Mouse (Mus musculus) CD8-positive naive resting alpha-beta T cell, adult 2 months (primary cell): ENCODE measurements around the gene Tll2.

Experiments used
- DNase-seq, 2 experiments: peaks; one replicate each; pipeline ENCODE4 v3.0.0; 2022; ENCODE audit warnings: low read depth in 2 of 2, low spot score in 2 of 2

Tll2 gene

GRCm38 (mm10) chr19:41160388-41160787, 46.2 kb downstream of the Tll2 start:
- DNase-seq = no peak

- no peak for DNase-seq
Observed at GRCm38 (mm10) chr19:41154681-41155080, 52.0 kb downstream of the Tll2 start.

- DNase-seq = no peak
Observed at GRCm38 (mm10) chr19:41152462-41152861, 54.2 kb downstream of the Tll2 start.

GRCm38 (mm10) chr19:41152016-41152370, 54.6 kb downstream of the Tll2 start:
- DNase-seq = no peak

GRCm38 (mm10) chr19:41151321-41152015, 55.2 kb downstream of the Tll2 start:
- DNase-seq = no peak

- no peak for DNase-seq
Observed at GRCm38 (mm10) chr19:41140961-41141360, 65.7 kb downstream of the Tll2 start.

GRCm38 (mm10) chr19:41139629-41140028, 67.0 kb downstream of the Tll2 start:
- DNase-seq = no peak

GRCm38 (mm10) chr19:41123009-41123408, 83.6 kb downstream of the Tll2 start:
- no peak for DNase-seq

- DNase-seq = no peak
Observed at GRCm38 (mm10) chr19:41119924-41120323, 86.7 kb downstream of the Tll2 start.

- DNase-seq = no peak
Observed at GRCm38 (mm10) chr19:41118346-41118745, 88.3 kb downstream of the Tll2 start.

- DNase-seq = no peak
Observed at GRCm38 (mm10) chr19:41117334-41117733, 89.3 kb downstream of the Tll2 start.

GRCm38 (mm10) chr19:41114611-41115010, 92.0 kb downstream of the Tll2 start:
- no peak for DNase-seq

- DNase-seq = no peak
Observed at GRCm38 (mm10) chr19:41113911-41114531, 92.6 kb downstream of the Tll2 start.

GRCm38 (mm10) chr19:41112609-41113008, 94.0 kb downstream of the Tll2 start:
- DNase-seq = no peak

GRCm38 (mm10) chr19:41109991-41110390, 96.6 kb downstream of the Tll2 start:
- no peak for DNase-seq

- no peak for DNase-seq
Observed at GRCm38 (mm10) chr19:41109496-41109895, 97.1 kb downstream of the Tll2 start.

GRCm38 (mm10) chr19:41108666-41109065, 98.0 kb downstream of the Tll2 start:
- DNase-seq = no peak

- no peak for DNase-seq
Observed at GRCm38 (mm10) chr19:41107530-41107929, 99.1 kb downstream of the Tll2 start.

GRCm38 (mm10) chr19:41104922-41105321, 101.7 kb downstream of the Tll2 start:
- DNase-seq = no peak

- no peak for DNase-seq
Observed at GRCm38 (mm10) chr19:41101390-41101789, 105.2 kb downstream of the Tll2 start.

- no peak for DNase-seq
Observed at GRCm38 (mm10) chr19:41100863-41101262, 105.8 kb downstream of the Tll2 start.

- no peak for DNase-seq
Observed at GRCm38 (mm10) chr19:41097038-41097437, 109.6 kb downstream of the Tll2 start.

- no peak for DNase-seq
Observed at GRCm38 (mm10) chr19:41091901-41092300, 114.7 kb downstream of the Tll2 start.
